Mouse (Mus musculus) forebrain, embryonic 11.5 days (tissue): ENCODE measurements around the gene Susd1. TPM values are rescaled to one million over a fixed set of nuclear protein-coding genes. Genes with fewer than 3 reads are reported as not detected.

Experiments
- ATAC-seq: fragments of 200-750 bp; cut with Nextera tagmentation; replicated peaks from 2 replicates; pipeline ENCODE4 v1.8.0; 2017; ENCODE audit warnings: moderate TSS enrichment; ENCODE audit not compliant: low FRiP score
- DNase-seq: peaks from one replicate; pipeline ENCODE4 v3.0.0-alpha.2; 2017; ENCODE audit warnings: low spot score
- H3K27ac ChIP-seq: fragments of 300-500 bp; sonication (generic); 2 replicates; pipeline ENCODE4 v1.5.1; 2014; ENCODE audit warnings: low read depth, low read length
- H3K27me3 ChIP-seq: fragments of 300-500 bp; sonication (generic); 2 replicates; pipeline ENCODE4 v1.6.1; 2014; ENCODE audit warnings: mild to moderate bottlenecking, low read length, mixed read lengths; ENCODE audit not compliant: control insufficient read depth, insufficient read depth
- H3K36me3 ChIP-seq: fragments of 300-500 bp; sonication (generic); 2 replicates; pipeline ENCODE4 v1.6.1; 2014; ENCODE audit warnings: mild to moderate bottlenecking, low read length, moderate library complexity, mixed read lengths; ENCODE audit not compliant: control insufficient read depth, insufficient read depth
- H3K4me1 ChIP-seq: fragments of 300-500 bp; sonication (generic); replicated peaks from 2 replicates; pipeline ENCODE4 v1.6.1; 2014; ENCODE audit warnings: low read length, mixed read lengths; ENCODE audit not compliant: control insufficient read depth, insufficient read depth
- H3K4me2 ChIP-seq: fragments of 300-500 bp; sonication (generic); 2 replicates; pipeline ENCODE4 v1.6.1; 2014; ENCODE audit warnings: low read depth, mild to moderate bottlenecking, low read length, moderate library complexity, mixed read lengths; ENCODE audit not compliant: severe bottlenecking
- H3K4me3 ChIP-seq: fragments of 300-500 bp; sonication (generic); 2 replicates; pipeline ENCODE4 v1.5.1; 2014; ENCODE audit warnings: low read depth, low read length
- H3K9ac ChIP-seq: fragments of 300-500 bp; sonication (generic); 2 replicates; pipeline ENCODE4 v1.6.1; 2014; ENCODE audit warnings: low read length
- H3K9me3 ChIP-seq: fragments of 300-500 bp; sonication (generic); 2 replicates; pipeline ENCODE4 v1.6.1; 2016; ENCODE audit warnings: low read length, mixed read lengths; ENCODE audit not compliant: control insufficient read depth
- WGBS: fragments of 180-500 bp; shearing (Covaris S2); extraction: QIAGEN DNeasy Blood & Tissue Kit; methylation state at CpG from one replicate; pipeline ENCODE4 v1.1.7; 2014; 5-methylcytosine and 5-hydroxymethylcytosine counted together
- polyA plus RNA-seq: library from polyadenylated mRNA; unstranded; fragments of >200 nt; fragmentation: Nextera tagmentation; extraction: Ambion mirVana; gene quantifications from 2 replicates; pipeline ENCODE4 v1.2.1, GENCODE M21; 2014

Gene Susd1
- polyA plus RNA-seq, 1 experiment from 2014 or later, result 1.3 TPM

DNA sequence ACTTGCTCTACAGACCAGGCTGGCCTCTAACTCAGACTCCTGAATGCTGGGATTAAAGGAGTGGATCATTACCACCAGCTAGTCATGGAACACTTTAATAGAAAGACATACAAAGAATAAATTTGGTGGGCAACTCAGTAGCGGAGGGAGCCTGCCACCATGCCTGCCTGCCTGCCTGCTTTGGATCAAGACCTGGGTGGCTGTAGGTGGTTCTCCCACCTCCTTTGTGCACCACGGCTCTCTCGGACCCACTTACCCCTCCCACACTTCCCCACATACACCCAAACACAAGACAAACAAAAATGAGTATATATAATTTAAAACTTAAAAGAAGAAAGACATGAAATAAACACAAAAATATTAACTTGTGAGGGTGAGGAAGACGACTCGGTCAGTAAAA is 18.7 kb upstream of the Susd1 start:
- WGBS, result 90% methylated on average over 5 of the region's 5 CpGs
- H3K36me3 ChIP-seq, result no peaks in the 10 kb centered on the region
- H3K27ac ChIP-seq, result no peak overlapping the region
- no peaks in the 10 kb centered on the region for H3K27me3 ChIP-seq
- no peaks in the 10 kb centered on the region for H3K4me1 ChIP-seq
- H3K4me2 ChIP-seq, result no peak overlapping the region
- no peak overlapping the region for H3K9ac ChIP-seq
- DNase-seq, result no peak
- no peaks in the 10 kb centered on the region for H3K9me3 ChIP-seq
- no peak for ATAC-seq
- no peak overlapping the region for H3K4me3 ChIP-seq

DNA sequence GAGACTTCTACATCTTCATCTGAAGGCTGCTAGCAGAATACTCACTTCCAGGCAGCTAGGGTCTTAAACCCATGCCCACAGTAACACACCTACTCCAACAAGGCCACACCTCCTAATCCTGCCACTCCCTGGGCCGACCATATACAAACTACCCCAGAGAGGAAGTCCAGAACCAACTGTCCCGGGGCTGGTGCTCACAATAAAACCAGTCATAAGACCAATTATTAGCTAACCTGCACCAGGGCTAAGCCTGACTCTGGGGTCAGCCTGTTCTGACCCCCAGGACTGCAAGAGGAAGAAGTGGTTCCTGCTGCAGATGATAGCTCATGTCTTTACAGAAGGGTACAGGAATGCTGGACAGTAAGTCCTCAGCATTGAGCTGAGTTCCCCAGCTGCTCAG is 17.0 kb upstream of the Susd1 start:
- H3K36me3 ChIP-seq, result no peaks in the 10 kb centered on the region

DNA sequence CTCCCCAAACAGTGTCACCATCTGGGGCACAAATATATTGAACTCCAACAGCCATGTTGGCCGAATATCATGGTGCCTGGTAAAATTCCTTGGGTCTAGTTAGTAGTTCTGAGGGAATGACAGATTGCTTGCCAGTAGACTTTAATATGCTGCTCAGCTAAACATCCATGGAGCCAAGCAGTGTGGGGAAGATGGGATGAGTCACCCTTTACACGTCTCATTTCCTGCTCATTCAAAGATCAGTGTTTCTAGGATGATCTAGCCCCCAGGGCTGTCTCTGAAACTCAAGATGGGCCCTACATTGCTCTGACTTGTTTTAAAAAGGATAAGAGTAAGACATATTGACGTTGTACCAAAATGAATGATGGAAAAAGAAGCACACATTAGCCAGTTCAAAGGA is 15.6 kb upstream of the Susd1 start:
- Histone ChIP-seq H3K4me1 (no peaks in the 10 kb centered on the region), H3K9ac (no peak overlapping the region), H3K4me2 (no peak overlapping the region), H3K27ac (no peak overlapping the region), H3K9me3 (no peaks in the 10 kb centered on the region), H3K36me3 (no peaks in the 10 kb centered on the region), H3K4me3 (no peak overlapping the region), H3K27me3 (no peaks in the 10 kb centered on the region)
- 80% methylated on average over 3 of the region's 3 CpGs for WGBS
- DNase-seq (no peak), ATAC-seq (no peak)

More for the DNA sequence above, 17.0 kb upstream of the Susd1 start:
- Histone ChIP-seq H3K9ac (no peak overlapping the region), H3K4me1 (no peaks in the 10 kb centered on the region), H3K4me2 (no peak overlapping the region), H3K4me3 (no peak overlapping the region), H3K27me3 (no peaks in the 10 kb centered on the region), H3K27ac (no peak overlapping the region), H3K9me3 (no peaks in the 10 kb centered on the region)
- ATAC-seq, result no peak
- 74% methylated on average over 2 of the region's 2 CpGs for WGBS
- no peak for DNase-seq

DNA sequence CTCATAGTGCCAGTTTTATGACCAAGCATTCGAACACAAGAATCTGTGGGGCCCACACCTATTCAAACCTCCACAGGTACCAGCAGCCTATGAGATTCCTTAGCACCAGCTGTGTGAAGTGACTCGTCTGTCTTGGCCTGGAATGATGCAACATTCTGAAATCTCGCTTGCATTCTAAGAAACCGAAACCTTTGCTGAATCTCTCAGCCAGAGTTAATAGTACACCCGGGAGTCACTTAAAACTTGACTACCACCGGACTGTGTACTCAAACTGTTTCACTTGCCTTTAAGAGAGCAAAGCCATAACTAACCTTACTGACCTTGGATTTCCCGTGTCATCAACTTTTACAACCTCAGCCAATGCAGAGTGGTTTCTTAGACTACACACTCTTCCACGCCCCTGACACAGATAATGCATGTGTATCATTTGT is 14.1 kb upstream of the Susd1 start:
- 89% methylated on average over 8 of the region's 8 CpGs for WGBS
- no peak overlapping the region for H3K4me2 ChIP-seq

DNA sequence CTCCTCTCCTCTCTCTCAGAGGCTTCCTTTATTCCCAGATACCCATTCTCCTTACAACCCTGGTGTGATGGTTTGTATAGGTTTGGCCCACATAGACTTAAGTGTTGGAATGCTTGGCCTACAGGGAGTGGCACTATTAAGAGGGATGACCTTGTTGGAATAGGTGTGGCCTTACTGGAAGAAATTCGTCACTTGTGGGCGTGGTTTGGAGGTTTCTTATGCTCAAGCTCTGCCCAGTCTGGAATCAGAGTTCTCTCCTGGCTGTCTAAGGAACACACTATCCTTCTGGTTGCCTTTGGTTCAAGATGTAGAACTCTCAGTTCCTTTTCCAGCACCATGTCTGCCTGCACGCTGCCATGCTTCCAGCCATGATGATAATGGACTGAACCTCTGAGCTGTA is 12.5 kb upstream of the Susd1 start:
- Histone ChIP-seq H3K27me3 (no peaks in the 10 kb centered on the region), H3K4me1 (no peaks in the 10 kb centered on the region), H3K4me3 (no peak overlapping the region), H3K27ac (no peak overlapping the region), H3K36me3 (no peaks in the 10 kb centered on the region), H3K4me2 (no peak overlapping the region), H3K9me3 (no peaks in the 10 kb centered on the region), H3K9ac (no peak overlapping the region)
- ATAC-seq, result no peak
- 89% methylated on average over 3 of the region's 3 CpGs for WGBS
- DNase-seq, result no peak

More for the DNA sequence above, 14.1 kb upstream of the Susd1 start:
- no peak overlapping the region for H3K27ac ChIP-seq
- DNase-seq (no peak), ATAC-seq (no peak)
- no peaks in the 10 kb centered on the region for H3K36me3 ChIP-seq
- no peaks in the 10 kb centered on the region for H3K9me3 ChIP-seq
- H3K27me3 ChIP-seq, result no peaks in the 10 kb centered on the region
- no peak overlapping the region for H3K9ac ChIP-seq
- no peaks in the 10 kb centered on the region for H3K4me1 ChIP-seq
- no peak overlapping the region for H3K4me3 ChIP-seq

DNA sequence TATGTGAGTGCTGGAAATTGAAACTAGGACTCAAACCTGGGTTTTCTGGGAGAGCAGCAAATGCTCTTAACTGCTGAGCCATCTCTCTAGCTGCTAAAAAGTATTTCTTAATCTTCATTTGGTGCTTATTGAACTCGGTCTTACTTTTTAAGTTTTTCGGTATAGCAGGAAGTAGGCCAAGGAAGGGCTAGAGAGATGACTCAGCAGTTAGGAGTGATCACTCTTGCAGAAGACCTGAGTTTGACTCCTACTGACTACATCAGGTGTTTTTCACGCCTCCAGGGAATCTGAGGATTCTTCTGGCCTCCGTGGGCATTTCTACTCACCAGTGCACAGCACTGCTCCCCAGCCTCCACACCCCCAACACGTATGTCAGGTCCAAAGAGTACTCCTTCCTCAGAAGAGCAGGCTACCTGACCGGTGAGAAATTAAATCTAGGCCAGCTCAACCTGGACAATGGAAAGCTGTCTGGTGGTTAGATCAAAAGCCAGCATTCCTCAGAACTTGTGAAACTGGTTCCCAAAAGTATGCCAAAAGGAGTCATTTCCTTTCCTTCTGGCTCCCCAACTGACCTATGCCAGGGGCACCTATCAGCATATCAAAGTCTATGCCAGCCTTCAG is 11.9 kb upstream of the Susd1 start:
- H3K9me3 ChIP-seq, result no peaks in the 10 kb centered on the region
- H3K9ac ChIP-seq, result no peak overlapping the region
- H3K27me3 ChIP-seq, result no peaks in the 10 kb centered on the region
- H3K27ac ChIP-seq, result no peak overlapping the region
- no peak for ATAC-seq
- H3K4me3 ChIP-seq, result no peak overlapping the region
- 94% methylated on average over 6 of the region's 6 CpGs for WGBS
- no peak overlapping the region for H3K4me2 ChIP-seq
- no peak for DNase-seq
- H3K4me1 ChIP-seq, result no peaks in the 10 kb centered on the region
- no peaks in the 10 kb centered on the region for H3K36me3 ChIP-seq

DNA sequence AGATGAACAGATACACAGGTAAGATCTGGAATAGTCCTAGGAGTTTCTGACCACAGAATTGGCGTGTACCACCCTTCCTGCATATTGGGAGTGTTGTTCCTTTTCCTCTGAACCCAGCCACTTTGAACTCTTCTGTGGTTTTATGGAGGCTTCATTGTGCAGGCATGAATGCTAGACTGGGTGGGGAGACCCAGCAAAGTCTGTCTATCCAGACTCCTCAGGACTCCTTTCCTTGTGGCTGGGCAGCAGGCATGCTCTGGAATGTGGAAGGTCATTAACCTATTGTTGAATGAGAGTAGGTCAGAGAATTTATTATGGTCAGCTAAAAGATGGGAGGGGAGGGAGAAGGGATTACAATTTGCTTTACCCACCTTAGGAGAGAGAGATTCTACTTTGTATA is 8.9 kb upstream of the Susd1 start:
- Histone ChIP-seq H3K9me3 (no peaks in the 10 kb centered on the region), H3K27ac (no peak overlapping the region), H3K4me2 (no peak overlapping the region), H3K4me1 (no peaks in the 10 kb centered on the region), H3K9ac (no peak overlapping the region), H3K36me3 (no peaks in the 10 kb centered on the region), H3K27me3 (no peaks in the 10 kb centered on the region), H3K4me3 (no peak overlapping the region)
- WGBS, result 59% methylated on average over 1 of the region's 1 CpGs
- ATAC-seq, result no peak
- no peak for DNase-seq

DNA sequence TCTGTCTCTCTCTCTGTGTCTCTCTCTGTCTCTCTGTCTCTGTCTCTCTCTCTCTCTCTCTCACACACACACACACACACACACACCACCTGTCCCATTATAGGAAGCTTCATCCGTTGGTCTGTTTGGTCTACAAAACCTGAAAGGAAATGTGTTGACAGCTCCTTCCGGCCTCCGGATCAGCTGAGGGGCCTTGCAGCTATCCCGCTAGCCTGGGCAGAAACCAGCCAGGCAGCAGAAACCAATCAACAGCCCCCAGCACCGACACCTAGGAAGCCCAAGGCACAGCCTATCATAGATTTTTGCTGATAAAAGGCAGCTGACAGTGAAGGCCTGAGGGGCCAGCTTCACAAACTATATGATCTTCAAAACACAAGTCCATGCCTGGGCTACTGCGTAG is 7.1 kb upstream of the Susd1 start:
- no peaks in the 10 kb centered on the region for H3K9me3 ChIP-seq
- no peak overlapping the region for H3K27ac ChIP-seq
- no peak for DNase-seq
- no peak overlapping the region for H3K4me3 ChIP-seq
- no peak overlapping the region for H3K9ac ChIP-seq
- H3K36me3 ChIP-seq, result no peaks in the 10 kb centered on the region
- no peaks in the 10 kb centered on the region for H3K4me1 ChIP-seq
- H3K27me3 ChIP-seq, result no peaks in the 10 kb centered on the region
- ATAC-seq, result no peak
- H3K4me2 ChIP-seq, result no peak overlapping the region
- 82% methylated on average over 6 of the region's 6 CpGs for WGBS

DNA sequence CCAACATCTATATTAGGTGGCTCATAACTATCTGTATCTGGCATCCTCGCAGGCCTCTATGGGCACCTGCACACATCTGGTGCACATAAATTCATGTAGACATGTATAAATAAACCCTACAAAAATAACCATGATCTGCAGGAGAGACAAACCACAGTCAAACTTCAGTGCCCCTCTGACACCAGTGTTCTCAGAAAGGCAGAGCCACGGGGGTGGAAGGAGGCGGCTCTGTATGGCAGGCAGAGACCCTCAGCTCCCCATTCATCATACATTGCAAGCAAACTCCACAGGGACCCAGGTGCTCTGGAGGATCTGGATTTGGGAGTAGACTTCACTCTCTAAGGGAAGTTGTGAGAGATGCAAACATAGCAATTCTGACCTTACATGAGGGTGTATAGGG is 6.6 kb upstream of the Susd1 start:
- Histone ChIP-seq H3K9me3 (no peaks in the 10 kb centered on the region), H3K9ac (no peak overlapping the region), H3K4me3 (no peak overlapping the region), H3K4me2 (no peak overlapping the region), H3K27me3 (no peaks in the 10 kb centered on the region), H3K27ac (no peak overlapping the region), H3K4me1 (no peaks in the 10 kb centered on the region), H3K36me3 (no peaks in the 10 kb centered on the region)
- no peak for DNase-seq
- ATAC-seq, result no peak
- WGBS, result 90% methylated on average over 3 of the region's 3 CpGs
